Mouse (Mus musculus) limb, embryonic 10.5 days (tissue): Measurements from ENCODE around the gene Pip4k2b. TPM values are rescaled to one million over a fixed set of nuclear protein-coding genes. Genes with fewer than 3 reads are reported as not detected.
"Not testable (repeated sequence)": the region's sequence is repeated elsewhere in the genome, so short reads cannot be mapped to it uniquely, and the experiment has no call there.

ENCODE experiments used
- DNase-seq: peaks from one replicate; pipeline ENCODE4 v3.0.0-alpha.2; 2017; ENCODE audit warnings: low spot score
- H3K27ac ChIP-seq: fragments of 300-500 bp; sonication (generic); 2 replicates; pipeline ENCODE4 v1.5.1; 2016; ENCODE audit warnings: mild to moderate bottlenecking
- H3K27me3 ChIP-seq: fragments of 300-500 bp; sonication (generic); 2 replicates; pipeline ENCODE4 v1.6.1; 2016; ENCODE audit warnings: low read depth, mild to moderate bottlenecking; ENCODE audit not compliant: poor library complexity, severe bottlenecking
- H3K36me3 ChIP-seq: fragments of 300-500 bp; sonication (generic); 2 replicates; pipeline ENCODE4 v1.6.1; 2016; ENCODE audit warnings: mild to moderate bottlenecking, moderate library complexity
- H3K4me1 ChIP-seq: fragments of 300-500 bp; sonication (generic); 2 replicates; pipeline ENCODE4 v1.6.1; 2016
- H3K4me3 ChIP-seq: fragments of 300-500 bp; sonication (generic); 2 replicates; pipeline ENCODE4 v1.5.1; 2016; ENCODE audit warnings: mild to moderate bottlenecking, moderate library complexity
- H3K9me3 ChIP-seq: fragments of 300-500 bp; sonication (generic); replicated peaks from 2 replicates; pipeline ENCODE4 v1.6.1; 2016; ENCODE audit warnings: mild to moderate bottlenecking
- WGBS: fragments of 180-500 bp; shearing (Covaris S2); methylation state at CpG from one replicate; pipeline ENCODE4 v1.1.7; 2016; 5-methylcytosine and 5-hydroxymethylcytosine counted together
- polyA plus RNA-seq: library from polyadenylated mRNA; unstranded; fragments of >200 nt; fragmentation: Nextera tagmentation; extraction: Ambion mirVana; gene quantifications from 2 replicates; pipeline ENCODE4 v1.2.1, GENCODE M21; 2016

Pip4k2b gene
- polyA plus RNA-seq = 1.6 and 1.9 TPM in 2 replicates

DNA sequence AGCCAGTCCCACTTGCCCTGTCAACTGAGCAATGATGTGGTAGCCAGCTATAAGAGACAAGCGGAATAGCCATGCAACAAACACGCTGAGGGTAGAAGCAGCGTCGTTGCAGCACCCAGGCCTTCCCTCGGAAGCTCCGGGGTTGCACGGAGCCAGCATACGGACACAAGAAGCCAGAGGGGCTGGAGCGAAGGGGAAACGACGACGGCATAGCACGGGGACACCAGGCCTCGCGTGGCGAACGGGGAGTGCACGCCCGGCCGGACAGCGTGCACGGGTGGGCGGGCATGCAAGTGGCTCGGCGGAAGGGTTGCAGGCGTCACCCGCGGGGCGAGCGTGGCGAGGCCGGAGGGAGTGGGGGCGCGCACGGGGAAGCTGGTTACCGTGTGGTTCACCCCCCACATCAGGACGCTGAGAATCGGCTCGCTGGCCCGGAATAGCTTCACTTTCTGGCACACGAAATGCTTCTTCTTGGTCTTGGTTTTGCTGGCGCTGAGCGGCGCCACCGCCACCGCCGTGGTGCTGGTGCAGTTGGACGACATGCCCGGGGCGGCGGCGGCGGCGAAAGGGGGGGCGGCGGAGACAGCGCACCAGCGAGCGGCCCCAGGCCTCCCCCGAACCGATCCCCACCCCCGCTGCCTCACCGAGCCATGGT, at the start of gene Pip4k2b:
TSS of gene Pip4k2b (minus strand) at position 642 of the 655 bp plus-strand sequence.
- DNase-seq = no peak
- H3K9me3 ChIP-seq = no peaks in the 10 kb centered on the region
- no peaks in the 10 kb centered on the region for H3K27me3 ChIP-seq
- H3K27ac ChIP-seq = peak within 1 kb of the TSS; percentile 97
- peaks cover 33% of the 10 kb centered on the region for H3K4me1 ChIP-seq
- peak within 1 kb of the TSS; percentile 94 for H3K4me3 ChIP-seq
- peaks cover 32% of the 10 kb centered on the region for H3K36me3 ChIP-seq
- WGBS = 1% methylated on average over 62 of the region's 63 CpGs

- Histone ChIP-seq H3K27me3 (no peaks in the 10 kb centered on the region), H3K9me3 (no peaks in the 10 kb centered on the region), H3K36me3 (no peaks in the 10 kb centered on the region), H3K4me3 (no peak overlapping the region), H3K4me1 (peaks cover 6% of the 10 kb centered on the region), H3K27ac (no peak overlapping the region)
- DNase-seq = no peak
- 10% methylated on average over 2 of the region's 2 CpGs for WGBS
Observed at GRCm38 (mm10) chr11:97793165-97793564, 48.7 kb upstream of the Pip4k2b start.

GRCm38 (mm10) chr11:97790778-97791438, 46.4 kb upstream of the Pip4k2b start:
- H3K27me3 ChIP-seq, H3K4me3 ChIP-seq, H3K36me3 ChIP-seq, H3K27ac ChIP-seq, H3K4me1 ChIP-seq, DNase-seq, H3K9me3 ChIP-seq: not testable (repeated sequence)
- WGBS = 79% methylated on average over 2 of the region's 2 CpGs

- Histone ChIP-seq H3K36me3 (no peaks in the 10 kb centered on the region), H3K4me1 (no peaks in the 10 kb centered on the region), H3K27me3 (no peaks in the 10 kb centered on the region), H3K27ac (no peak overlapping the region), H3K9me3 (no peaks in the 10 kb centered on the region), H3K4me3 (no peak overlapping the region)
- DNase-seq = no peak
- 87% methylated on average over 5 of the region's 5 CpGs for whole genome bisulfite sequencing
Observed at GRCm38 (mm10) chr11:97789727-97790126, 45.2 kb upstream of the Pip4k2b start.

DNA sequence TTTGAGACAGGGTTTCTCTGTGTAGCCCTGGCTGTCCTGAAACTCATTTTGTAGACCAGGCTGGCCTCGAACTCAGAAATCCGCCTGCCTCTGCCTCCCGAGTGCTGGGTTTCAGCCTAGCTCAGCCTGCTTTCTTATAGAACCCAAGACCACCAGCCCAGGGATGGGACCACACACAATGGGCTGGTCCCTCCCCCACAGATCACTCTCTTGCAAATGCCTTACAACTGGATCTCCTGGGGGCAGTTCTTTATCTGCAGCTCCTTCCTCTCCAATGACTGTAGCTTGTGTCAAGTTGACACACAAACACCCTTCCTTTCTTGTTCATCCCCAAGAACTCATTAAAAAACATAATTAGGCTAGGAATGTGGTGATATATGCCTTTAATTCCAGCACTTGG, 43.5 kb upstream of the Pip4k2b start:
- no peaks in the 10 kb centered on the region for H3K36me3 ChIP-seq
- DNase-seq = no peak
- H3K27me3 ChIP-seq = no peaks in the 10 kb centered on the region
- no peak overlapping the region for H3K4me3 ChIP-seq
- no peak overlapping the region for H3K27ac ChIP-seq
- H3K9me3 ChIP-seq = no peaks in the 10 kb centered on the region
- H3K4me1 ChIP-seq = no peaks in the 10 kb centered on the region
- WGBS = 93% methylated on average over 3 of the region's 3 CpGs

- WGBS = under 1% methylated on average over 10 of the region's 10 CpGs
Observed at GRCm38 (mm10) chr11:97782564-97782895, 38.0 kb upstream of the Pip4k2b start.

GRCm38 (mm10) chr11:97781832-97782563, 37.5 kb upstream of the Pip4k2b start, which contains the start of gene Rpl23:
Rpl23 (minus strand) TSS chr11:97782437.
- peak; percentile 100 for DNase-seq
- Histone ChIP-seq H3K27me3 (no peaks in the 10 kb centered on the region), H3K9me3 (no peaks in the 10 kb centered on the region), H3K36me3 (peaks cover 44% of the 10 kb centered on the region), H3K27ac (peak within 1 kb of the TSS; percentile 98), H3K4me1 (peaks cover 14% of the 10 kb centered on the region), H3K4me3 (peak within 1 kb of the TSS; percentile 80)
- under 1% methylated on average over 67 of the region's 67 CpGs for WGBS

More at GRCm38 (mm10) chr11:97782564-97782895, 38.0 kb upstream of the Pip4k2b start:
- Histone ChIP-seq H3K27me3 (no peaks in the 10 kb centered on the region), H3K4me3 (peak overlapping the region; percentile 80), H3K36me3 (peaks cover 38% of the 10 kb centered on the region), H3K4me1 (peaks cover 14% of the 10 kb centered on the region), H3K9me3 (no peaks in the 10 kb centered on the region), H3K27ac (peak overlapping the region; percentile 98)
- DNase-seq = no peak

GRCm38 (mm10) chr11:97781478-97781831, 37.0 kb upstream of the Pip4k2b start:
- Histone ChIP-seq H3K36me3 (peaks cover 49% of the 10 kb centered on the region), H3K27ac (peak overlapping the region; percentile 98), H3K9me3 (no peaks in the 10 kb centered on the region), H3K4me1 (peaks cover 14% of the 10 kb centered on the region), H3K4me3 (peak overlapping the region; percentile 80), H3K27me3 (no peaks in the 10 kb centered on the region)
- no peak for DNase-seq
- 3% methylated on average over 11 of the region's 11 CpGs for WGBS

DNA sequence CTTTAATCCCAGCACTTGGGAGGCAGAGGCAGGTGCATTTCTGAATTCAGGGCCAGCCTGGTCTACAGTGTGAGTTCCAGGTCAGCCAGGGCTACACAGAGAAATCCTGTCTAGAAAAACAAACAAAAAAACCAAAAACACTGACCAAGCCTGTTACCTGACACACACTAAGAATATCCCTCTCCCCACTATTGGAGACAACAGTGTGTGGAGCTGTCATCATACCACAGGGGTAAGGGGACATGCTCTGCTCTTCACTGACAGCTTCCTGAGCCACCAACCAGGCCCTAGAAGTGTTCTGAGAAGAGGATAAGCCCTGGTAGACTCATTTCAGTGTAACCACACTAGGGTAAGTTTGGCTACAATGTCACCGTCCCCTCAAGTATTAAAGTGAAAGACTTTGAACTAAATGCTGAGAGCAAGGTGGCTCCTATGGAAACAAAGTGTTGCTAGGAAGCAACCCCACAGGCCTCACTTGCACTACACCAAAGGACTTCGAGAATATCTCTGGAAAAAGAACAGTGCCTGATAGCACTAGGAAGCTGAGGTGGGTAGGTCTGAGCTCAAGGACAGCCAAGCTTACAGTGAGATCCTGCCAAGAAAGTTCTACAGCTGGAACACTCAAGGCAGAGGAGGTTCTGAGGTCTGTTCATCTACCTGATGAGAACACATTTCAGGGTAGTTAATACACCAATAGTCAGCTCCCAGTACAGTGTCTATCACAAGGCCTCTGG, 35.6 kb upstream of the Pip4k2b start:
- no peak for DNase-seq
- Histone ChIP-seq H3K36me3 (peaks cover 62% of the 10 kb centered on the region), H3K4me3 (peak overlapping the region; percentile 80), H3K9me3 (no peaks in the 10 kb centered on the region), H3K27me3 (no peaks in the 10 kb centered on the region), H3K27ac (no peak overlapping the region), H3K4me1 (peaks cover 14% of the 10 kb centered on the region)
- 91% methylated on average over 2 of the region's 2 CpGs for WGBS

GRCm38 (mm10) chr11:97778918-97779317, 34.4 kb upstream of the Pip4k2b start:
- 93% methylated on average over 1 of the region's 1 CpGs for WGBS

DNA sequence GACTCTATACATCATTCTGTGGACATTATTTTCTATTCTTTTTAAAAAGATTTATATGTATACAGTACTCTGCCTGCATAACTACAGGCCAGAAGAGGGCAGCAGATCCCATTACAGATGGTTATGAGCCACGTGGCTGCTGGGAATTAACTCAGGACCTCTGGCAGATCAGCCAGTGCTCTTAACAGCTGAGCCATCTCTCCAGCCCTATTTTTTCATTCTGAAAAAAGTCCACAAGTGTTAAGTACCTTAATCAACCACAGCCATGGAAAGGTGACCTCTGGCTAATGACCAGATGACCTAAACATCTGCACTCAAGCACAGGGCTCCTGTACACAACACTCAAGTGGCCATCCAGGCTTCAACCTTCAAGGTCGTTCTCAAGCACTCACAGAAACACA, 32.6 kb upstream of the Pip4k2b start:
- 35% methylated on average over 2 of the region's 2 CpGs for WGBS

More at GRCm38 (mm10) chr11:97778918-97779317, 34.4 kb upstream of the Pip4k2b start:
- Histone ChIP-seq H3K9me3 (no peaks in the 10 kb centered on the region), H3K36me3 (peaks cover 67% of the 10 kb centered on the region), H3K4me1 (peaks cover 14% of the 10 kb centered on the region), H3K27me3 (no peaks in the 10 kb centered on the region), H3K27ac (no peak overlapping the region), H3K4me3 (no peak overlapping the region)
- no peak for DNase-seq

GRCm38 (mm10) chr11:97776497-97777128, 32.1 kb upstream of the Pip4k2b start:
- H3K27ac ChIP-seq = no peak overlapping the region
- no peak for DNase-seq
- peaks cover 14% of the 10 kb centered on the region for H3K4me1 ChIP-seq
- H3K36me3 ChIP-seq = peaks cover 67% of the 10 kb centered on the region
- no peak overlapping the region for H3K4me3 ChIP-seq
- WGBS = 60% methylated on average over 5 of the region's 5 CpGs
- no peaks in the 10 kb centered on the region for H3K27me3 ChIP-seq
- no peaks in the 10 kb centered on the region for H3K9me3 ChIP-seq

More for the DNA sequence above, 32.6 kb upstream of the Pip4k2b start:
- H3K27me3 ChIP-seq = no peaks in the 10 kb centered on the region
- H3K4me3 ChIP-seq = no peak overlapping the region
- H3K27ac ChIP-seq = no peak overlapping the region
- no peaks in the 10 kb centered on the region for H3K9me3 ChIP-seq
- peak; percentile 47 for DNase-seq
- H3K4me1 ChIP-seq = peaks cover 14% of the 10 kb centered on the region
- peaks cover 67% of the 10 kb centered on the region for H3K36me3 ChIP-seq
